Mouse (Mus musculus) megakaryocyte, embryonic 14.5 days (primary cell): Measurements from ENCODE around the gene Sh3d19. TPM values are rescaled to one million over a fixed set of nuclear protein-coding genes. Genes with fewer than 3 reads are reported as not detected.

Experiments used
- H3K27me3 ChIP-seq: replicated peaks from 2 replicates; pipeline ENCODE3; 2012; ENCODE audit warnings: inconsistent platforms
- H3K36me3 ChIP-seq: replicated peaks from 2 replicates; pipeline ENCODE3; 2012; ENCODE audit warnings: low read length, inconsistent platforms, mixed read lengths
- H3K4me1 ChIP-seq: 2 replicates; pipeline ENCODE4 v1.6.1; 2012; ENCODE audit warnings: inconsistent platforms
- H3K4me3 ChIP-seq: replicated peaks from 2 replicates; pipeline ENCODE3; 2012; ENCODE audit warnings: moderate library complexity, mild to moderate bottlenecking, inconsistent platforms
- H3K9me3 ChIP-seq: 2 replicates; pipeline ENCODE4 v1.6.1; 2012; ENCODE audit warnings: inconsistent platforms
- FLI1 ChIP-seq: IDR thresholded peaks from 2 replicates; pipeline ENCODE4 v1.6.1; 2012; ENCODE audit warnings: low read length, inconsistent platforms, mixed read lengths
- GATA1 ChIP-seq: IDR thresholded peaks from 3 replicates; pipeline ENCODE4 v1.6.1; 2012; ENCODE audit warnings: mixed read lengths, low read length, inconsistent platforms, borderline replicate concordance
- polyA plus RNA-seq: library from polyadenylated mRNA; stranded (reverse); fragments of >175 nt; gene quantifications from 2 replicates; pipeline ENCODE4 v1.2.3, GENCODE M21; 2012; ENCODE audit warnings: low replicate concordance; ENCODE audit not compliant: insufficient read depth

Sh3d19 gene
- polyA plus RNA-seq, 1 experiment = 0.44 TPM

GRCm38 (mm10) chr3:86142263-86142933 lies 171.5 kb downstream of the Sh3d19 start, which contains the start of gene Rps3a1:
TSS of gene Rps3a1 (minus strand) at chr3:86142702.
- Histone ChIP-seq H3K36me3 (peaks cover 39% of the 10 kb centered on the region), H3K4me3 (peak within 1 kb of the TSS; percentile 99), H3K9me3 (0 out of 2 replicates have a peak, but pooled peaks cover 4% of the 10 kb centered on the region), H3K27me3 (peaks cover 2% of the 10 kb centered on the region), H3K4me1 (peaks cover 33% of the 10 kb centered on the region)
- TF ChIP-seq FLI1 (peak; percentile 44; the same call in 1 of the 2 replicates), GATA1 (no peak)

- TF ChIP-seq GATA1 = no peak
- no peak for TF ChIP-seq FLI1
- H3K27me3 ChIP-seq = peaks cover 2% of the 10 kb centered on the region
- peak overlapping the region; percentile 99 for H3K4me3 ChIP-seq
- 0 out of 2 replicates have a peak, but pooled peaks cover 4% of the 10 kb centered on the region for H3K9me3 ChIP-seq
- H3K36me3 ChIP-seq = peaks cover 34% of the 10 kb centered on the region
- H3K4me1 ChIP-seq = peaks cover 31% of the 10 kb centered on the region
Observed at GRCm38 (mm10) chr3:86142934-86143317, 172.0 kb downstream of the Sh3d19 start.

GRCm38 (mm10) chr3:86143343-86143742 lies 172.4 kb downstream of the Sh3d19 start:
- Histone ChIP-seq H3K9me3 (0 out of 2 replicates have a peak, but pooled peaks cover 4% of the 10 kb centered on the region), H3K4me3 (peak overlapping the region; percentile 50), H3K27me3 (peaks cover 2% of the 10 kb centered on the region), H3K36me3 (peaks cover 29% of the 10 kb centered on the region), H3K4me1 (peaks cover 31% of the 10 kb centered on the region)
- TF ChIP-seq FLI1 (no peak), GATA1 (no peak)

GRCm38 (mm10) chr3:86149063-86149462 lies 178.2 kb downstream of the Sh3d19 start:
- no peak for TF ChIP-seq GATA1
- Histone ChIP-seq H3K36me3 (no peaks in the 10 kb centered on the region), H3K4me3 (no peak overlapping the region), H3K4me1 (0 out of 2 replicates have a peak, but pooled peaks cover 3% of the 10 kb centered on the region), H3K9me3 (0 out of 2 replicates have a peak, but pooled peaks cover 4% of the 10 kb centered on the region), H3K27me3 (peaks cover 2% of the 10 kb centered on the region)

- H3K27me3 ChIP-seq = peaks cover 2% of the 10 kb centered on the region
- H3K36me3 ChIP-seq = no peaks in the 10 kb centered on the region
- 0 out of 2 replicates have a peak, but pooled peaks cover 3% of the 10 kb centered on the region for H3K4me1 ChIP-seq
- H3K4me3 ChIP-seq = no peak overlapping the region
- H3K9me3 ChIP-seq = 0 out of 2 replicates have a peak, but pooled peaks cover 4% of the 10 kb centered on the region
- TF ChIP-seq GATA1 (no peak), FLI1 (no peak)
Observed at GRCm38 (mm10) chr3:86149521-86149920, 178.6 kb downstream of the Sh3d19 start.

DNA sequence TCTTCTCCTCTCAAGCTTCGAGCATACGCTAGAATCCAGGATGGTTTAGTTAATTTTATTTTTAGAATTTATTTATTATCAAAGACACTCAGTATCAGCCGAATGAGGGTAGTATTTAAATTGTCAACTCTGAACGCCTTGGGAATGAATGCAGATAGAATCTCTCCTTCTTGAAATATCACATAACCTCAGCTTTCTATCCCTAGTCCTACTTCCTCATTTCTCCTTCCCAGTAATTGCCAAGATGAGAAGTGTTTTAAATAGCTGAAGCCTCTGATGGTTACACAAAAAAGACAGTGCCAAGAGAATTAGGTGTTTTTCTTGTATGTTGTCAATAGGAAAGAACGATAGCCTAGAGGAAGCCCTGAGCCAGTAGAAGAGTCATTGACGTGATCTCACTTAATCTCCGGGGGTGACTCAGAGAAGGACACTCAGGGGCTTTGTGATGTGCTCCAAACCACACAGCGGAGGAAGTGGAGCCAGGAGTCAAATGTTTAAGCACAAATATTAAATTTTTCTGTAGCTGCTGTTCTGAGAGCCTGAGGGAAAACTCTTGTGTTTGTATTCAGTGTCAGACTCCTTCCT lies 198.0 kb downstream of the Sh3d19 start:
- Histone ChIP-seq H3K4me3 (no peak overlapping the region), H3K4me1 (peaks cover 18% of the 10 kb centered on the region), H3K27me3 (peaks cover 8% of the 10 kb centered on the region), H3K9me3 (no peaks in the 10 kb centered on the region), H3K36me3 (no peaks in the 10 kb centered on the region)
- TF ChIP-seq FLI1 (no peak), GATA1 (no peak)

DNA sequence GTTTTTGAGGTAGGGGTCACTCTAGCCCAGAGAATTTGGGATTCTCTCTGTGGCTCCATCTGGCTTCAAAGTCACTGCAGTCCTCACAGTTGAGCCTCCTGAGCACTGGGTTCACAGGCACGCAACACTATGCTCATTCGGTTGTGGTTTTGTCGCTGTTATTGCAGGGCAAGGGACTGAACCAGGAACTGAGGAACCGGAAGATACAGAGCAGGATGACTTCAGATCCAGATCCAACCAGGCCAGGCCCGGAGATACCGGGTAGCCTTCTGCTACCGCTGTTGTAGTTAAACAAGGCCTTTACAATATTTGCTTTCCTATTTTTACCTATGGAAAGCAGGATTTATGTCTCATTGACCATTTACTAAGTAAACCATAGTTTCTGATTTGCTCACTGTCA lies 208.8 kb downstream of the Sh3d19 start:
- no peaks in the 10 kb centered on the region for H3K27me3 ChIP-seq
- no peaks in the 10 kb centered on the region for H3K36me3 ChIP-seq
- peaks cover 27% of the 10 kb centered on the region for H3K4me1 ChIP-seq
- TF ChIP-seq FLI1 = no peak
- no peak for TF ChIP-seq GATA1
- H3K9me3 ChIP-seq = no peaks in the 10 kb centered on the region
- H3K4me3 ChIP-seq = no peak overlapping the region

Other genes with a start within 250 kb of the Sh3d19 start
- 0.12 and 0.51 TPM in 2 replicates for gene Fam160a1, start 153.8 kb upstream of the Sh3d19 start, polyA plus RNA-seq
- not detected in 2 replicates for gene Glt28d2, start 83.6 kb upstream of the Sh3d19 start, polyA plus RNA-seq
- not detected in 2 replicates for gene Gm37240, start 83.6 kb upstream of the Sh3d19 start, polyA plus RNA-seq
- gene Prss48, start 31.4 kb downstream of the Sh3d19 start, polyA plus RNA-seq = not detected in 2 replicates
- gene Rps3a1, start 171.6 kb downstream of the Sh3d19 start, polyA plus RNA-seq = 14.5 and 291 TPM in 2 replicates